ENCODE assay signal across 9 mouse cellular contexts in genomic region chr19:37563763-37564162, GRCm38 (mm10). TPM values are rescaled to one million over a fixed set of nuclear protein-coding genes. Genes with fewer than 3 reads are reported as not detected.
A peak's percentile ranks its signal among the peaks of the same experiment; 100 is the strongest.
DNase-seq lines count a peak whose midpoint lies in the region; ATAC-seq and TF ChIP-seq lines count a peak whose summit lies in the region.
"Had no signal": no experiment of that assay in that cellular context is flagged by ENCODE, and none has a peak within 500 bp of the region (broad histone marks: within the 10 kb centered on the region; RNA-seq: fewer than 3 reads in every experiment).

No protein-coding gene starts in this region.

- intact Hi-C loops in left cerebral cortex, postnatal 14 days (cut with DNase I): loop anchor here (1.0 to 10.0 kb wide), 2 partner anchors 33 to 371 kb away; no protein-coding TSS in a partner anchor
- intact Hi-C loops in left cerebral cortex, postnatal 36 days (cut with DNase I): loop anchor here (1.0 kb wide), 1 partner anchor 34 kb away; no protein-coding TSS in a partner anchor

- peaks cover 58% of the 10 kb centered on the region for H3K79me2 ChIP-seq in MEL (ENCODE audit: control insufficient read depth, insufficient read depth, low read length, poor library complexity)

- H3K4me1 ChIP-seq in MEL (ENCODE audit: control insufficient read depth in 1 of 2, insufficient read depth in 2 of 2, low read length in 2 of 2): peaks cover 32 to 37% of the 10 kb centered on the region in 2 experiments
- H3K4me1 ChIP-seq in forebrain, embryonic 16.5 days (replicated peaks; ENCODE audit: control insufficient read depth, insufficient read depth, low read length): peaks cover 16% of the 10 kb centered on the region

- H3K9ac ChIP-seq in MEL (ENCODE audit: control insufficient read depth, low read depth, low read length, poor library complexity, severe bottlenecking): no peak overlapping the region
- no peak overlapping the region for H3K9ac ChIP-seq in forebrain, embryonic 16.5 days (replicated peaks; ENCODE audit: low read depth, low read length)

- peak; percentile 22 for DNase-seq in cerebellum, adult 11 months
- DNase-seq in cerebellum, adult 11-12 months: no peak
- peak; percentile 38 to 68 for DNase-seq in left cerebral cortex, postnatal 14 days (ENCODE audit: low spot score in 2 of 2)
- no peak for DNase-seq in left cerebral cortex, postnatal 36 days (ENCODE audit: low spot score in 2 of 2)
- peak; percentile 78 for DNase-seq in MEL (ENCODE audit: low read depth, low spot score)
- peak; percentile 41 for DNase-seq in embryo, embryonic 9.5 days (ENCODE audit: extremely low spot score)

- peak; percentile 23; the same call in 1 of the 2 replicates for ATAC-seq in megakaryocyte progenitor cell, adult 5-6 weeks (replicated peaks; ENCODE audit: poor library complexity)
- ATAC-seq in forebrain, embryonic 16.5 days: no peak

- H3K4me3 ChIP-seq in MEL (ENCODE audit: control insufficient read depth in 1 of 2, insufficient read depth in 1 of 2, low read depth in 2 of 2, low read length in 2 of 2): no peak overlapping the region
- H3K4me3 ChIP-seq in forebrain, embryonic 16.5 days (replicated peaks; ENCODE audit: low read length): no peak overlapping the region

- TF ChIP-seq CTCF in MEL (IDR thresholded peaks at IDR 0.05 in 2 of 3, conservative IDR thresholded peaks at IDR 0.05 in 1 of 3; ENCODE audit: control insufficient read depth in 1 of 3, insufficient read depth in 1 of 3, low read depth in 2 of 3, low read length in 3 of 3, poor library complexity in 1 of 3, severe bottlenecking in 1 of 3): peak; percentile 62 to 93 (median 74)

- TF ChIP-seq EP300 in MEL (IDR thresholded peaks at IDR 0.05; ENCODE audit: low read depth in 1 of 2, low read length in 2 of 2): no peak

- H3K36me3 ChIP-seq in MEL (ENCODE audit: control insufficient read depth in 1 of 2, insufficient read depth in 2 of 2, low read length in 2 of 2): peaks cover 2 to 41% of the 10 kb centered on the region in 2 experiments; a peak in 3 of 4 replicates
- no peaks in the 10 kb centered on the region for H3K36me3 ChIP-seq in forebrain, embryonic 16.5 days (ENCODE audit: control insufficient read depth, insufficient read depth)

- 31% methylated on average over 4 of the region's 4 CpGs for WGBS in forebrain, embryonic 16.5 days

- H3K27me3 ChIP-seq in MEL (ENCODE audit: control insufficient read depth in 1 of 2, insufficient read depth in 2 of 2, low read length in 2 of 2): no peaks in the 10 kb centered on the region
- peaks cover 4% of the 10 kb centered on the region; the same call in 1 of the 2 replicates for H3K27me3 ChIP-seq in forebrain, embryonic 16.5 days (replicated peaks; ENCODE audit: control insufficient read depth, insufficient read depth, low read length)

- H3K4me2 ChIP-seq in forebrain, embryonic 16.5 days (ENCODE audit: low read length): no peak overlapping the region

- peak; percentile 85 for TF ChIP-seq RAD21 in MEL (IDR thresholded peaks at IDR 0.05; ENCODE audit: low read depth, low read length)

- H3K9me3 ChIP-seq in MEL (replicated peaks; ENCODE audit: insufficient read depth, low read length): no peaks in the 10 kb centered on the region
- H3K9me3 ChIP-seq in forebrain, embryonic 16.5 days (ENCODE audit: control insufficient read depth, low read length): no peaks in the 10 kb centered on the region

- H3K27ac ChIP-seq in MEL (ENCODE audit: control insufficient read depth, low read depth, low read length): no peak overlapping the region
- no peak overlapping the region for H3K27ac ChIP-seq in forebrain, embryonic 16.5 days (ENCODE audit: low read length)
- H3K27ac ChIP-seq: macrophage had no signal

- no peak for TF ChIP-seq POLR2A in MEL (IDR thresholded peaks at IDR 0.05; ENCODE audit: control insufficient read depth in 1 of 2, insufficient read depth in 1 of 2, low read depth in 1 of 2, low read length in 2 of 2, poor library complexity in 1 of 2)

TF ChIP-seq in MEL, 35 proteins besides CTCF, POLR2A, EP300 and RAD21:
- TF ChIP-seq ZMIZ1 (IDR thresholded peaks at IDR 0.05; ENCODE audit: low read depth, low read length): no peak
- TF ChIP-seq SMC3 (IDR thresholded peaks at IDR 0.05; ENCODE audit: low read depth, low read length): peak; percentile 80
- TF ChIP-seq GABPA (IDR thresholded peaks at IDR 0.05; ENCODE audit: low read depth, low read length): no peak
- no peak for TF ChIP-seq TCF12 (IDR thresholded peaks at IDR 0.05; ENCODE audit: low read depth, low read length)
- no peak for TF ChIP-seq ZKSCAN1 (IDR thresholded peaks at IDR 0.05; ENCODE audit: low read depth, low read length)
- no peak for TF ChIP-seq USF1 (IDR thresholded peaks at IDR 0.05; ENCODE audit: low read depth, low read length)
- TF ChIP-seq ZC3H11A (IDR thresholded peaks at IDR 0.05; ENCODE audit: low read depth, low read length): peak; percentile 73
- peak; percentile 31; the same call in 1 of the 2 replicates for TF ChIP-seq ZNF384 (IDR thresholded peaks at IDR 0.05; ENCODE audit: low read depth, low read length)
- TF ChIP-seq SIN3A (IDR thresholded peaks at IDR 0.05; ENCODE audit: low read length): 0 out of 2 replicates have a peak, but pooled peaks have one; percentile 22
- TF ChIP-seq MYC (IDR thresholded peaks at IDR 0.05; ENCODE audit: low read depth, low read length): peak; percentile 37; the same call in 1 of the 2 replicates
TF ChIP-seq in MEL: peak in this region for 5.

RNA-seq across cellular contexts. Expression of gene Exoc6, which starts 13.5 kb away (rescaled TPM):
- 10 to 100 TPM; 44.8 to 48.8 TPM for total RNA-seq in left cerebral cortex, postnatal 14 days (2021)
- total RNA-seq in left cerebral cortex, postnatal 36 days (2021): 10 to 100 TPM; 42.3 to 43.9 TPM
- 30.2 and 30.9 TPM in 2 replicates for total RNA-seq in MEL (2012; rRNA removed)
- 10 to 100 TPM in 1 of 2 experiments, not detected in 1; 41.2 TPM for polyA plus RNA-seq in MEL (2012; ENCODE audit: insufficient read depth in 1 of 2, insufficient read length in 2 of 2, low read depth in 1 of 2, low replicate concordance in 2 of 2, missing spikeins in 1 of 2)
- total RNA-seq in megakaryocyte progenitor cell, adult 5-6 weeks (2015): 57.3 and 63.3 TPM in 2 replicates
- total RNA-seq in megakaryocyte progenitor cell, adult 5-6 weeks (2017): 75.7 and 84.5 TPM in 2 replicates
- polyA plus RNA-seq in forebrain, embryonic 16.5 days (2015; fragmentation: Nextera tagmentation; extraction: Ambion mirVana): 28.3 and 30.1 TPM in 2 replicates

Comparison
In these comparisons a context has a peak if more than half of its experiments do, and no peak if none do; other contexts are left out.
1. DNase-seq: peak in cerebellum, adult 11 months (single experiment), left cerebral cortex, postnatal 14 days (2 of 2), MEL (single experiment) and embryo, embryonic 9.5 days (single experiment); none in cerebellum, adult 11-12 months (single experiment) and left cerebral cortex, postnatal 36 days (0 of 2).